Mouse (Mus musculus): ENCODE measurements at regions not wholly inside any gene's neighbourhood (a gene's known extent, or its start where the extent isn't known, plus 50 kb on each side); places are given as distances from the start of the nearest gene placed in this dataset.

DNA sequence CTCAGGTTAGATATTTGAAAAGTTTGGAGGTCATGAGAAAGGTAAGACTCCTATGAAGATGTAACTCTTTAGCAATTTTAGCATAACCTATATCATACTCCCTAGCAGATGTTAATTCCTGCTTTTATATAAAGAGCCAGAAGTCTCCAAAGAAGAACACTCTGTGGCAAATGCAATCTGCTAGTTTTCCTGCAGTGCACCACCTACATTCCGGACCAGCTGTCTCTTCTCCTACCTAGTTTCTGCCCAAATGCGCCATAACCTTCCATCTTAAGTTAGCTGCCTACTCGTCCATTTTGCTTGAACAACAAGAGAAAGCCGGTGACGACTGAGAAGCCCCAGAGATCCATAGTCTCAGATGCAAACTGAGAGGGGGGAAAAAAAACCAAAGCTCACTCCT, 124.5 kb upstream of the Hmga2 start:
- no peak for ATAC-seq
- no peak overlapping the region for H3K27ac ChIP-seq
- H3K4me1 ChIP-seq (replicated peaks), result peaks cover 5% of the 10 kb centered on the region; the same call in 1 of the 2 replicates
- WGBS, result 90% methylated on average over 5 of the region's 5 CpGs
- H3K9ac ChIP-seq (replicated peaks), result no peak overlapping the region
- H3K4me2 ChIP-seq (replicated peaks), result no peak overlapping the region
- H3K27me3 ChIP-seq, result no peaks in the 10 kb centered on the region
- no peak overlapping the region for H3K4me3 ChIP-seq (replicated peaks)
- no peaks in the 10 kb centered on the region for H3K9me3 ChIP-seq
- no peaks in the 10 kb centered on the region for H3K36me3 ChIP-seq

DNA sequence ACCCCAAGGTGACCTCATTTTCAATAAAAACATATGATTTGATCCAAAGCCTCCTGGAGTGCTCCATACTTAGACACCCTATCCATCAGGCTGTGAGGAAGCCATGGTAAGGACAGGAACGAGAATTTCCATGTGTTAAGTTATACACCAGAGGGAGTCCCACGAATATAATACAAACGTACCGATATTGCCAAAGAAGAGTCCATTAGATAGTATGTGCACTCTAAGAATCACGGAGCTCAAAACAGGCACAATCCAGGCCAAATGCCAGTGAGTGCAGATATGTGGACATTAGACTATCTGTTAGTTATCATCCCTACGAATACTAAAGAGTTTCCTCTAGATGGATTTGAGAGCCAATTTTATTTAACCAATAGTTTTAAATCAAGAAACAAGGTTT, 123.3 kb upstream of the Hmga2 start:
- 89% methylated on average over 6 of the region's 6 CpGs for WGBS
- H3K27me3 ChIP-seq, result no peaks in the 10 kb centered on the region
- ATAC-seq, result no peak

DNA sequence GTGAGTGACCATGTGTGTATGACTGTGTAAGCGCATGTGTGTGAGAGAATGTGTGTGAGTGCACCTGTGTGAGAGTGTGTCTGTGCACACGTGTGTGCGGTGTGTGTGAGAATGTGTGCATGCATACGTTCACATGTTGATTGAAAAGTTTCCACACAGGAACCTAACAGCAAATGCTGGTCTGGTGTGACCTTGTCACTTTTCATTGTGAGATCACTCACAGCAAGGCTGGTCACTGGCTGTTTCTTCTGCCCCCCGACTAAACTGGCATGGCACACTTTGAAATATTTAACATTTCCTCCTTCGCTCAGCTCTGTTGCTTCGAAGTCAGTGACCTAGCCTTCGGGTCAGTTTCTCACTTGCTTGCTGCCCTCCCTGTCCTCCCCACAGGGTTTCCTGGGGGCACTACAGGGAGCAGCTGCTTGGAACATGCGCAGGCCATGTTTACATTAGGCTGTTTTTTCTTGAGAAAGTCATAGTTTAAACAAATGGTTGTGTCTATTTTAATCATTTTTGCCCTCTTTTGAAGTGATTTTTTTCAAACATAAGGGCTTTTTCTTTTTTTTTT, 121.1 kb upstream of the Hmga2 start:
- H3K4me2 ChIP-seq (replicated peaks), result no peak overlapping the region
- H3K27me3 ChIP-seq, result no peaks in the 10 kb centered on the region
- H3K4me3 ChIP-seq (replicated peaks), result no peak overlapping the region
- WGBS, result 78% methylated on average over 9 of the region's 9 CpGs
- no peak overlapping the region for H3K9ac ChIP-seq (replicated peaks)
- no peaks in the 10 kb centered on the region for H3K36me3 ChIP-seq
- H3K4me1 ChIP-seq (replicated peaks), result no peaks in the 10 kb centered on the region
- ATAC-seq, result no peak
- H3K9me3 ChIP-seq, result no peaks in the 10 kb centered on the region
- H3K27ac ChIP-seq, result no peak overlapping the region

More for the DNA sequence above, 123.3 kb upstream of the Hmga2 start:
- no peak overlapping the region for H3K27ac ChIP-seq
- peaks cover 3% of the 10 kb centered on the region; the same call in 1 of the 2 replicates for H3K4me1 ChIP-seq (replicated peaks)
- H3K4me3 ChIP-seq (replicated peaks), result no peak overlapping the region
- H3K36me3 ChIP-seq, result no peaks in the 10 kb centered on the region
- H3K9me3 ChIP-seq, result no peaks in the 10 kb centered on the region
- H3K4me2 ChIP-seq (replicated peaks), result no peak overlapping the region
- no peak overlapping the region for H3K9ac ChIP-seq (replicated peaks)

DNA sequence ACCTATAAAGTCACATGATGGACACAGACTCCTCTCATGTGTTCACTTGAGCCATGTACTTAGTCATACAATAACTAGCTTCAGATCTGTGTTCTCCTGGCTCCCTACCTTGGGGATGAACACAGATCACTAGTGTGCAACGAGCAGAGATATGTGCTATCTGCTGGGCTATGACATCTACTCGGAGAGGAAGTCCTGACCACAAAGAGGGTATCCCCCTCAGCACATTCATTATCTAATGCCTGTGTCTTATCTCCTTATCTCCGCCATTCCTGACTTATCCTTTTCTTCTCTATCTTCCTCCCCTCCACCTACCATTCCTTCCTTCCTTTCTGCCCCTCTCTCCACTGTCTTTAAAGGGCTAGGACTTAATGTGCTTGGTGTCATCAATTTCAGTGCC, 118.9 kb upstream of the Hmga2 start:
- ATAC-seq, result no peak
- H3K4me1 ChIP-seq (replicated peaks), result no peaks in the 10 kb centered on the region
- H3K27ac ChIP-seq, result no peak overlapping the region
- H3K36me3 ChIP-seq, result no peaks in the 10 kb centered on the region
- H3K9ac ChIP-seq (replicated peaks), result no peak overlapping the region
- no peak overlapping the region for H3K4me2 ChIP-seq (replicated peaks)
- no peaks in the 10 kb centered on the region for H3K27me3 ChIP-seq
- 87% methylated on average over 3 of the region's 3 CpGs for WGBS
- H3K9me3 ChIP-seq, result no peaks in the 10 kb centered on the region
- H3K4me3 ChIP-seq (replicated peaks), result no peak overlapping the region

DNA sequence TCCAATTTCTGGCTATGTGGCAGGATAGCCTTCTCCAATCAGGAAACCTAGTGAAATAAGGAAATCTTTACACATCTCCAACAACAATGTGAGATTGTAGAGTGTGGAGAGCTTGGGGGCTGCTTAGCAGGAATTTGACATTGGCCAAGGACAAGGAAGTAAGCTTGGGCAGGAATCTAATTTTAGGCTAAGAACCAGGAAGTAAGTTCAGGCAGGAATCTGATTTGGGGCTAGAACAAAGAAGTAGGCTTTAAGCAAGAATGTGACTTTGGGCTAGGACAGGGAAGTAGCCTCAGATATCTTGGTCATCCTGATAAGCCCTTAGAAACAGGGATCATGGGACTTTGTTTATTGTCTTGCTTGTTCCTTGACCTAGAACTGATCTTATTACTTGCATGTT, 117.6 kb upstream of the Hmga2 start:
- Histone ChIP-seq H3K27me3 (no peaks in the 10 kb centered on the region), H3K9ac (replicated peaks) (no peak overlapping the region), H3K9me3 (no peaks in the 10 kb centered on the region), H3K27ac (no peak overlapping the region), H3K4me2 (replicated peaks) (no peak overlapping the region), H3K36me3 (no peaks in the 10 kb centered on the region), H3K4me1 (replicated peaks) (no peaks in the 10 kb centered on the region), H3K4me3 (replicated peaks) (no peak overlapping the region)
- ATAC-seq, result no peak

DNA sequence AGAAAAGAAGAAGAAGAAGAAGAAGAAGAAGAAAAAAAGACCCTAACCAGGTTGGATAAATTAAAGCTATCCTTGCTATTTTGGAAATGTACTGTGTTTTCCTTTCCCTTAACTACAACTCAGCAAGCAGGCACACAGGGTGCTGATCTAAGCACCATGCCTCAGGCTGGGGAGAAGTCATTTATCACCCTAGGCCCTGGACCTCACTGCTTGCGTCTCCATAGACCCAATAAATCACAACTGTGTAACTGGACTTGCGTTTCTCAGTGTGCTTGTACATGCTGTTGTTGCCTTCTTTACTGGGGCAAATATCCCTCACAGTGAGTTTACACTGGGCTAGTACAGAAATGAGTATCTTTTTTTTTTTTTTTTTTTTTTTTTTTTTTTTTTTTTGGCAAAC, 113.4 kb upstream of the Hmga2 start:
- WGBS, result 90% methylated on average over 2 of the region's 2 CpGs
- ATAC-seq, result no peak
- no peaks in the 10 kb centered on the region for H3K4me1 ChIP-seq (replicated peaks)

DNA sequence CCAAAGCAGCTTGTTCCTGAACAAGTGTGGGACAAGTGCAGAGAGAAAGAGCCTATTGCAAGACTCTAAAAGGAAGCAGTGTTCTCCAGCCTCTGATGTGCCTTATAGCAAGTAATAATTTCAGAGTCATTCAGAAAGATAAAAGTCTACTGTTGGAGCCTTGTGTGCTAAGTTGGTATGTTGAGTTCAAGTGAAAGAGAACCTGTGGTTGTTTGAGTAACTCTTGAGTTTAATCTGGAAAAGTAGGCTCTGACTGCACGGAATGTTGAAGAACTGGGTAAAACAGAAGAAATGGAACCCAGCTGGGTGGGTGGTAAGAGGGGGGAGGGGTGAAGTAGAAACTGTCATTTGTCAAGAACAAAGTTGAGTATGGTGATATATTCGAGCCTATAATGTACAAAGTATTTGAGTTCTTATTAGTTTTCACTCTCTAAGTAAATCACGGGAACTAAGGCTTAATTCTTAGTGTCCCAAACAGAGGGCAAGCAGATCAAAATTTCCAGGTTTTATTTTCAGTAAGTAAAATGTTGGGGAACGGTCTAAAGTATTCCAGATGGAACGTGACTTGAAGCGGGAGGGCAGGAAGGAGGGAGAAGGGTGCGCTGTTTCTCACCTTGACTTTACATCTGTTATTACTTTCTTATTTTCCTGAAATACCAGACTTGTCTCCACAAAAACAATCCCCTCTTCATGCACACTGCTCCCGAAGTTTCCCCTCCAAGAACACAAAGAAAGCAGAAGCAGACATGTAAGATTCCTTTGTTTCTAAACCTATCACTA, 111.8 kb upstream of the Hmga2 start:
- Histone ChIP-seq H3K36me3 (no peaks in the 10 kb centered on the region), H3K4me2 (replicated peaks) (no peak overlapping the region), H3K27me3 (no peaks in the 10 kb centered on the region), H3K4me1 (replicated peaks) (no peaks in the 10 kb centered on the region), H3K9me3 (no peaks in the 10 kb centered on the region), H3K4me3 (replicated peaks) (no peak overlapping the region), H3K27ac (no peak overlapping the region), H3K9ac (replicated peaks) (no peak overlapping the region)
- no peak for ATAC-seq
- 85% methylated on average over 8 of the region's 8 CpGs for WGBS

More for the DNA sequence above, 113.4 kb upstream of the Hmga2 start:
- no peak overlapping the region for H3K4me3 ChIP-seq (replicated peaks)
- no peaks in the 10 kb centered on the region for H3K27me3 ChIP-seq
- H3K9me3 ChIP-seq, result no peaks in the 10 kb centered on the region
- no peak overlapping the region for H3K4me2 ChIP-seq (replicated peaks)
- no peak overlapping the region for H3K9ac ChIP-seq (replicated peaks)
- no peak overlapping the region for H3K27ac ChIP-seq
- H3K36me3 ChIP-seq, result no peaks in the 10 kb centered on the region

DNA sequence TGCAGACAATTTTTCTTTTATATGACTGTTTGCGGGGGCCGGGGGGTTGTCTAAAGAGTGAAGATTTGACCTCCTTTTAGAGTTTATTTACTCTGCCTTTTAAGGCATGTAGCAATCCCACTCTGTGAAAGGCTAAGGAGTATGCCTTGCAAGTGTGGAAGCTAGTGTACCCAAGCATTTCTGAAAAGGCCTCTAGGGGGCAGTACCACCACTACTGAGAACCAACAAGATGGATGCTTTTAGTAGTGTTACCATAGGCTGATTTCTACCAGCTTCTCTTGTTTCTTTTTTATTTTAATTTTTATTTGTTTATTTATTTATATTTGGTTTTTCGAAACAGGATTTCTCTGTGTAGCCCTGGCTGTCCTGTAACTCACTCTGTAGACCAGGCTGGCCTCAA, 110.9 kb upstream of the Hmga2 start:
- Histone ChIP-seq H3K9me3 (no peaks in the 10 kb centered on the region), H3K27ac (no peak overlapping the region), H3K4me1 (replicated peaks) (no peaks in the 10 kb centered on the region), H3K27me3 (no peaks in the 10 kb centered on the region), H3K4me3 (replicated peaks) (no peak overlapping the region), H3K36me3 (no peaks in the 10 kb centered on the region), H3K9ac (replicated peaks) (no peak overlapping the region), H3K4me2 (replicated peaks) (no peak overlapping the region)
- no peak for ATAC-seq
- 86% methylated on average over 3 of the region's 3 CpGs for WGBS

DNA sequence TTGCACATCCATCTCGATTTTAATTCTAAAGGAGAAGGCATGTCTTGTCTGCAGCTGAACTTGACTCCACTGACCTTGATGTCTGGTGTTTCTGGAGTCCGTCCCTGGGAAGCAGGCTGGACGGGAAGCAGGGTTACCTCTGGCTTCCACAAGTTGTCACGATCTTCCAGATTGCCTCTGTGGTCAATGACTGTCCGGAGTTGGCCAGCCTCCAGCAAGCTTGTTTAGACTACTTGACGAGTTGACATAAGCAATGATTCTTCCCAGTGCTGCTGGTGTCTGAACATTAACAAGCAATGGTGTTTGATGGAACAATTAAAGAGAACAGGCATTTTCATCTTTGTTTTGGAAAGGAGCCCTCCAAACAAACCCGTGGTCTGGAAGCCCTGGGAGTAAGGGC, 106.2 kb upstream of the Hmga2 start:
- 79% methylated on average over 7 of the region's 7 CpGs for WGBS
- H3K9me3 ChIP-seq, result no peaks in the 10 kb centered on the region
- ATAC-seq, result no peak
- no peaks in the 10 kb centered on the region for H3K36me3 ChIP-seq
- no peak overlapping the region for H3K9ac ChIP-seq (replicated peaks)
- H3K27me3 ChIP-seq, result no peaks in the 10 kb centered on the region
- no peak overlapping the region for H3K27ac ChIP-seq
- H3K4me1 ChIP-seq (replicated peaks), result 0 out of 2 replicates have a peak, but pooled peaks cover 4% of the 10 kb centered on the region
- H3K4me3 ChIP-seq (replicated peaks), result no peak overlapping the region
- H3K4me2 ChIP-seq (replicated peaks), result no peak overlapping the region

DNA sequence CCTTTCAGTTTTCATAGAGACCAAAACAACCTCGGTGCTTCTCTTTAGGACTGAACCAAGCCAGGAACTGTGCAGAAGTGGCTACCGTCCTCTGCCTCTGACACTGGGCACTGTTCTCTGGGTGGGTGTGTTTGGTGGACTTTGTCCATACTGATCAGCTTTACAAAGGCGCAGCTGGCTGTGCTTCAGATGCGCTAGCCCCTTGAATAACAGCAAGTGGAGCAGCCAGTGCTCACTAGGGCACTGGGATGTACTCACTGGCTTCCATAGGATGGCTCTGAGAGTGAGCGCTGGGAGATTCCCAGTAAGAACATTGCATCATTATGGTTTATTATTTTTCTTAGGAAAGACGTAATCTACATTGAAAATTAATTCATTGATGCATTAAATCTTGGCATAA, 105.3 kb upstream of the Hmga2 start:
- Histone ChIP-seq H3K9ac (replicated peaks) (no peak overlapping the region), H3K27ac (no peak overlapping the region), H3K4me2 (replicated peaks) (no peak overlapping the region), H3K36me3 (no peaks in the 10 kb centered on the region), H3K4me3 (replicated peaks) (no peak overlapping the region), H3K4me1 (replicated peaks) (0 out of 2 replicates have a peak, but pooled peaks cover 4% of the 10 kb centered on the region), H3K27me3 (no peaks in the 10 kb centered on the region), H3K9me3 (no peaks in the 10 kb centered on the region)
- ATAC-seq, result no peak
- WGBS, result 54% methylated on average over 6 of the region's 6 CpGs

DNA sequence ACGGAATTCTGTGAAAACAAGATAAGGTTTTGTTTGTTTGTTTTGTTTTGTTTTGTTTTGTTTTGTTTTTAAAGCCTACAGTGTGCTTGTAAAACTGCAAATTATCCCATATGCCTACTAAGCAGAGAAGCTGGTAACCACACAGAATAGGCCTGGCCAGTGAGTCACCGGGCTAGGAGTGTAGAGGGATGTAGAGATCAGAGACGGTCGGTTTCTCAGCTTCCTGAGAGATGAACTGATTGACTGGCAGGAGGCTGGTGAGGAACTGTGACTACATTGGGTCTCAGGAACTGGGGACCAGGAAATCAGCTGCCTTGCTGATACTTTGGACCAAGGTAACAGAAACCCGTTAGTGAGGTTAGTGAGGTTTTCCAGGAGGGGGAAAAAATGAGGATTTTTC, 100.6 kb upstream of the Hmga2 start:
- Histone ChIP-seq H3K4me3 (replicated peaks) (no peak overlapping the region), H3K4me1 (replicated peaks) (peaks cover 9% of the 10 kb centered on the region; the same call in 1 of the 2 replicates), H3K36me3 (no peaks in the 10 kb centered on the region), H3K27me3 (0 out of 2 replicates have a peak, but pooled peaks cover 3% of the 10 kb centered on the region), H3K9ac (replicated peaks) (no peak overlapping the region), H3K27ac (no peak overlapping the region), H3K4me2 (replicated peaks) (no peak overlapping the region), H3K9me3 (no peaks in the 10 kb centered on the region)
- 77% methylated on average over 5 of the region's 5 CpGs for WGBS
- ATAC-seq, result no peak

DNA sequence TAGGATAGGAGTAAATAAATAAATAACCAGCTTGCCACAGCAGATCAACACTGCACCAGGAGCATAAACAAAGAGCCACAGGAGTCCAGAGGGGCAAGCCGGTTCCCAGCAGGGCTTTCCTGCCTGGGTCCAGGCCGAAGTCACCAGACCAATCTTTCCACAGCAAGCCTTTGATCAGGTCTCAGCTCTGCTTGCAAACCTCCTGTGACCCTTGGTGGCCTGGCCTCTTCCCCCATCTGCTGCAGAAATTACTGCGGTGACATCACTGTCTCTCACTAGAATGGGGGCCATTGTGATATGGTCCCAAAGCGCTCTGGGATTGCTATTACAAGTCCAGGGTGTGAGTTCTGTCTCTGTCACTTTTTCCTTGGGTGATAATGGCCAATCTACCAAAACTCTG, 99.9 kb upstream of the Hmga2 start:
- H3K4me3 ChIP-seq (replicated peaks), result no peak overlapping the region
- 37% methylated on average over 4 of the region's 4 CpGs for WGBS
- ATAC-seq, result no peak
- H3K4me2 ChIP-seq (replicated peaks), result no peak overlapping the region
- H3K9ac ChIP-seq (replicated peaks), result no peak overlapping the region
- no peak overlapping the region for H3K27ac ChIP-seq
- H3K27me3 ChIP-seq, result 0 out of 2 replicates have a peak, but pooled peaks cover 3% of the 10 kb centered on the region
- H3K4me1 ChIP-seq (replicated peaks), result peaks cover 5% of the 10 kb centered on the region; the same call in 1 of the 2 replicates
- H3K9me3 ChIP-seq, result no peaks in the 10 kb centered on the region
- no peaks in the 10 kb centered on the region for H3K36me3 ChIP-seq

Measured in midbrain, embryonic 13.5 days (tissue).